Mouse (Mus musculus): Measurements from ENCODE around the gene Csnk2a2.
A peak's percentile ranks its signal among the peaks of the same experiment; 100 is the strongest.

DNA sequence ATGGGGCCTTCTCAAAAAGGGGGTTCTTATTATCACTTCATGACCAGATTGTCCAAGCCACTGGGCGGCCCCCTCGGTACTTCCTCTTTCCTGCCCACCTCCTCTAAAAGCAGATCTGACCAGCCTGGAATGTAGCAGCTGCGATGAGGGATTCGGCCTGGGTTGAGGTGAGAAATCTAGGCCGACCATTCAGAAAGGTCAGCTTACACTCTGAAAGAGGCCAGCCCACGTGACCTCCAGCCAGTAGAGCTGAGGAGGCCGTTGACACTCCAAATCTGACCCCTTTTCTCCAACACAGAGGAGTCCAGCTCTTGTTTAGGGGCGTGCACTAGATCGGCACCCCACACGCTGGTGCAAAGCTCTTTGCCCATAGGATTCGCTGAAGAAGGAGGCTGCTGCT is 93.1 kb downstream of the Csnk2a2 start:
- TF ChIP-seq USF1 (IDR thresholded peaks at IDR 0.05; ENCODE audit: low read depth) (peak; percentile 72), TCF3 (IDR thresholded peaks at IDR 0.05; ENCODE audit: insufficient read length, low read depth) (no peak)

Data from myocyte (in vitro differentiated cells).